Mouse (Mus musculus) MEL (cell line): ENCODE measurements at regions not wholly inside any gene's neighbourhood (a gene's known extent, or its start where the extent isn't known, plus 50 kb on each side); places are given as distances from the start of the nearest gene placed in this dataset.

Experiments used
- CHD2 ChIP-seq: IDR thresholded peaks from 2 replicates; pipeline ENCODE4 v1.6.1; 2011; ENCODE audit warnings: low read length, improper control_type of control experiment
- CTCF ChIP-seq, 3 experiments: IDR thresholded peaks in 2 of 3; conservative IDR thresholded peaks in 1 of 3; 2 replicates each; pipeline ENCODE4 v1.5.1; 2011 to 2012; ENCODE audit warnings: low read length in 3 of 3, low read depth in 2 of 3, mild to moderate bottlenecking in 2 of 3, improper control_type of control experiment in 1 of 3, inconsistent platforms in 1 of 3, mixed read lengths in 1 of 3, moderate library complexity in 1 of 3; ENCODE audit not compliant: control insufficient read depth in 1 of 3, insufficient read depth in 1 of 3, poor library complexity in 1 of 3, severe bottlenecking in 1 of 3
- E2F4 ChIP-seq: IDR thresholded peaks from 2 replicates; pipeline ENCODE4 v1.6.1; 2011; ENCODE audit warnings: low read depth, low read length, improper control_type of control experiment, borderline replicate concordance
- ETS1 ChIP-seq: IDR thresholded peaks from 2 replicates; pipeline ENCODE4 v1.6.1; 2012; ENCODE audit warnings: low read depth, mild to moderate bottlenecking, inconsistent platforms, low read length, improper control_type of control experiment, moderate library complexity
- HCFC1 ChIP-seq: IDR thresholded peaks from 2 replicates; pipeline ENCODE4 v1.6.1; 2012; ENCODE audit warnings: low read depth, mild to moderate bottlenecking, inconsistent platforms, low read length, improper control_type of control experiment, moderate library complexity
- MAX ChIP-seq: IDR thresholded peaks from 2 replicates; pipeline ENCODE4 v1.6.1; 2011; ENCODE audit warnings: low read length, improper control_type of control experiment
- MAZ ChIP-seq: IDR thresholded peaks from 2 replicates; pipeline ENCODE4 v1.6.1; 2012; ENCODE audit warnings: low read depth, mild to moderate bottlenecking, inconsistent platforms, low read length, improper control_type of control experiment
- MEF2A ChIP-seq: IDR thresholded peaks from 2 replicates; pipeline ENCODE4 v1.6.1; 2014; ENCODE audit warnings: low read depth, mild to moderate bottlenecking, inconsistent platforms, low read length, improper control_type of control experiment; ENCODE audit not compliant: poor library complexity, insufficient replicate concordance, severe bottlenecking; ENCODE audit errors: extremely low read depth
- POLR2A ChIP-seq, 2 experiments: IDR thresholded peaks; 2 replicates each; pipeline ENCODE4 v1.6.1; 2011 to 2012; ENCODE audit warnings: low read length in 2 of 2, mild to moderate bottlenecking in 2 of 2, control low read depth in 1 of 2, improper control_type of control experiment in 1 of 2, low read depth in 1 of 2, moderate library complexity in 1 of 2; ENCODE audit not compliant: control insufficient read depth in 1 of 2, insufficient read depth in 1 of 2, poor library complexity in 1 of 2
- POLR2AphosphoS2 ChIP-seq: IDR thresholded peaks from 2 replicates; pipeline ENCODE4 v1.6.1; 2011; ENCODE audit warnings: low read length, improper control_type of control experiment
- RAD21 ChIP-seq: IDR thresholded peaks from 2 replicates; pipeline ENCODE4 v1.6.1; 2011; ENCODE audit warnings: mild to moderate bottlenecking, low read depth, low read length, improper control_type of control experiment
- ZNF384 ChIP-seq: IDR thresholded peaks from 2 replicates; pipeline ENCODE4 v1.6.1; 2012; ENCODE audit warnings: low read depth, mild to moderate bottlenecking, inconsistent platforms, low read length, improper control_type of control experiment

DNA sequence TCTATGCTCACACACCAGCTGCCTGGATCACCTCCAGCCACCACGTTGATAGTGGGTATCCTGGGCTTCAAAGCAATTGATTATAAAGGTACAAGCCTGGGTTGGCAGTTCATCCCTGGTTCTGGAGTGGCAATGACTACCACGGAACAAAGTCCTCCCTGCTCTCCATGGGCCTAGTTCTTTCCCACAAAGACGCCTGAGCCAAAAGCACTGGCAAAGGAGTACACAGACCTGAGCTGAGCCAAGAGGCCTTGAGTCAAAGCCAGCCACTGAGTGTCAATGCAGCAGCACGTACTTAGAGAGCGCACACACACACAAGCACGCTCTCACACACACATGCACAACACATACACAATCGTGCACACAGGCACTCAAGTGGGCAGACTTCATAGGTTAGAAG lies 54.6 kb upstream of the Dio3 start:
- TF ChIP-seq MEF2A (no peak), E2F4 (no peak), MAX (no peak), CTCF (IDR thresholded peaks at IDR 0.05 in 2 of 3, conservative IDR thresholded peaks at IDR 0.05 in 1 of 3; ENCODE audit: control insufficient read depth in 1 of 3, insufficient read depth in 1 of 3, low read depth in 2 of 3, low read length in 3 of 3, poor library complexity in 1 of 3, severe bottlenecking in 1 of 3) (no peak), HCFC1 (no peak), ETS1 (no peak), ZNF384 (no peak), MAZ (no peak), POLR2A (IDR thresholded peaks at IDR 0.05; ENCODE audit: control insufficient read depth in 1 of 2, insufficient read depth in 1 of 2, low read depth in 1 of 2, low read length in 2 of 2, poor library complexity in 1 of 2) (no peak), RAD21 (no peak), CHD2 (no peak), POLR2AphosphoS2 (no peak)
